Mouse (Mus musculus): ENCODE measurements around the gene Txndc11.

DNA sequence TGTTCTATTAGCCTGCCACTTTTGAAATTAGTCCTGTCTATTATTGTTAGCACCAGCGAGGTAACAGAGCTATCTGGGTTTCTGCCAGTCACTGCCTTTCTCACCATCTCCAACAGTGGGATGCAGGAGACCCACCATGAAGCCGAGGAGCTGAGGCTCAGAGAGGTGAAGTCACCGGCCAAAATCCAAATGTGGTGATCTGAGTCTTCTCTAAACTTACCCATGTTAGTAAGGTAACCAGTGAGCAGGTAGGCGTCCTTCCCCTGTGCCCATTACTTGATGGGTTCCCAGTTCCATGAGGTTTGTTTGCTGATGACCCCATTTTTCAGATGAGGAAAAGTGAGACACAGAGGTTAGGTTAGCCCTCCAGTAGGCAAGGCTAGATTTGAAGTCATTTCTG, 70.1 kb downstream of the Txndc11 start:
- no peak for TF ChIP-seq CTCF (IDR thresholded peaks at IDR 0.05; ENCODE audit: borderline replicate concordance, insufficient read depth, low read length)
- no peak for TF ChIP-seq POLR2A (IDR thresholded peaks at IDR 0.05; ENCODE audit: low read depth, low read length)

Data from embryonic fibroblast, embryonic 13.5 days (primary cell).